Mouse (Mus musculus): ENCODE results near the gene Tex30.

GRCm38 (mm10) chr1:44102939-44103338 lies 698 bp upstream of the Tex30 start:
- TF ChIP-seq CTCF (IDR thresholded peaks at IDR 0.05; ENCODE audit: low read depth, low read length) (no peak), POLR2A (IDR thresholded peaks at IDR 0.05; ENCODE audit: extremely low read depth, insufficient read depth, low read length) (no peak)
